Mouse (Mus musculus) liver, embryonic 13.5 days (tissue): ENCODE data around the gene Nutf2. TPM values are rescaled to one million over a fixed set of nuclear protein-coding genes. Genes with fewer than 3 reads are reported as not detected.
"Not testable (repeated sequence)": the region's sequence is repeated elsewhere in the genome, so short reads cannot be mapped to it uniquely, and the experiment has no call there.

Source experiments
- ATAC-seq: fragments of 200-750 bp; cut with Nextera tagmentation; 2 replicates; pipeline ENCODE4 v1.8.0; 2017; ENCODE audit warnings: low read depth, mild to moderate bottlenecking, moderate number of reproducible peaks, moderate library complexity
- DNase-seq: peaks from one replicate; pipeline ENCODE4 v3.0.0; 2022
- H3K27ac ChIP-seq: fragments of 300-500 bp; sonication (generic); 2 replicates; pipeline ENCODE4 v1.5.1; 2015; ENCODE audit warnings: moderate library complexity, mild to moderate bottlenecking, inconsistent platforms
- H3K27me3 ChIP-seq: fragments of 300-500 bp; sonication (generic); 2 replicates; pipeline ENCODE4 v1.6.1; 2015; ENCODE audit warnings: mild to moderate bottlenecking, inconsistent platforms
- H3K36me3 ChIP-seq: fragments of 300-500 bp; sonication (generic); 2 replicates; pipeline ENCODE4 v1.6.1; 2015; ENCODE audit warnings: mild to moderate bottlenecking, inconsistent platforms
- H3K4me1 ChIP-seq: fragments of 300-500 bp; sonication (generic); replicated peaks from 2 replicates; pipeline ENCODE4 v1.6.1; 2015; ENCODE audit warnings: inconsistent platforms
- H3K4me2 ChIP-seq: fragments of 300-500 bp; sonication (generic); 2 replicates; pipeline ENCODE4 v1.6.1; 2015; ENCODE audit warnings: inconsistent platforms, mild to moderate bottlenecking, moderate library complexity
- H3K4me3 ChIP-seq: fragments of 300-500 bp; sonication (generic); replicated peaks from 2 replicates; pipeline ENCODE4 v1.5.1; 2015; ENCODE audit warnings: mild to moderate bottlenecking, inconsistent platforms
- H3K9ac ChIP-seq: fragments of 300-500 bp; sonication (generic); 2 replicates; pipeline ENCODE4 v1.6.1; 2015; ENCODE audit warnings: mild to moderate bottlenecking, inconsistent platforms
- H3K9me3 ChIP-seq: fragments of 300-500 bp; sonication (generic); replicated peaks from 2 replicates; pipeline ENCODE4 v1.6.1; 2016; ENCODE audit warnings: inconsistent platforms
- WGBS: fragments of 180-500 bp; shearing (Covaris S2); methylation state at CpG from one replicate; pipeline ENCODE4 v1.1.7; 2015; ENCODE audit not compliant: insufficient replicate concordance; 5-methylcytosine and 5-hydroxymethylcytosine counted together
- polyA plus RNA-seq: library from polyadenylated mRNA; unstranded; fragments of >200 nt; fragmentation: Nextera tagmentation; extraction: Ambion mirVana; gene quantifications from 2 replicates; pipeline ENCODE4 v1.2.1, GENCODE M21; 2015

The Nutf2 gene
- polyA plus RNA-seq, 1 experiment from 2014 or later: 152 TPM

DNA sequence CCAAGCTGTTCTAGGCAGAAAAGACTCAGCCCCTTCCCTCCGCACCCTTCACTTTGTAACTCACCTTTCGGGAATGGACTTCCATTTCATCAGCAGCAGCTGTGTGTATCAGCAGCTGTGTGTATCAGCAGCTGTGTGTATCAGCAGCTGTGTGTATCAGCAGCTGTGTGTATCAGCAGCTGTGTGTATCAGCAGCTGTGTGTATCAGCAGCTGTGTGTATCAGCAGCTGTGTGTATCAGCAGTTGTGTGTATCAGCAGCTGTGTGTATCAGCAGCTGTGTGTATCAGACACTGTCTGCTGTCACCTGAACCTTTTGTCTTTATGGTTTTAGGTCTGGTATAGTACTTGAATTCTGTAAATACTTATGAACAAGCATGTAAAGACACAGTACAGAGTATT is 26.6 kb upstream of the Nutf2 start:
- whole genome bisulfite sequencing: 65% methylated on average over 2 of the region's 2 CpGs
- peak overlapping the region; percentile 96 for H3K27ac ChIP-seq
- peak overlapping the region; percentile 63 for H3K4me2 ChIP-seq
- peaks cover 69% of the 10 kb centered on the region for H3K4me1 ChIP-seq
- H3K36me3 ChIP-seq, H3K27me3 ChIP-seq, H3K9me3 ChIP-seq: not testable (repeated sequence)
- ATAC-seq (0 out of 2 replicates have a peak, but pooled peaks have one; percentile 13), DNase-seq (peak; percentile 50)
- H3K9ac ChIP-seq: peak overlapping the region; percentile 71
- peak overlapping the region; percentile 57 for H3K4me3 ChIP-seq

DNA sequence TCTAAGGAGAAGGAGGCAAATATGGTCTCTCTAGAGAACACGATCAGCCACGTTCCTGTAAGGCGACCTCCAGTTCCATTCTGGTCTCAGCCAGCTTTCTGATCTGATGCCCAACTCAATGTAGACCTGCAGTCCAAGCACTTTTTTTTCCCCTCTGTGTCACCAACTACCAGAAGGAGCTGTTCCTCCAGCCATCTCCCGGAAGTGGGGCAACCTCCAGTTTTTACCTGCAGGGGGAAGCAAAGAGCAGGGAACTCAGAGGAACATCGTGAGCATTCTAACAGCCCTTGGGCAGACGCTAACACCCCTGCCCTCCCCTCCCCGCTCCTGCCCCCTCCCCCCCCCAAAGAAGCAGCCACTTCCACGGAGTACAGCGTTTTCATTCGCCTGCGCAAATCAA is 25.1 kb upstream of the Nutf2 start:
- DNase-seq (peak; percentile 80), ATAC-seq (peak; percentile 63)
- peak overlapping the region; percentile 19; the same call in 1 of the 2 replicates for H3K4me2 ChIP-seq
- WGBS: 22% methylated on average over 11 of the region's 11 CpGs
- peaks cover 60% of the 10 kb centered on the region for H3K4me1 ChIP-seq
- peak overlapping the region; percentile 57 for H3K27ac ChIP-seq
- no peaks in the 10 kb centered on the region; the same call in 1 of the 2 replicates for H3K27me3 ChIP-seq
- no peaks in the 10 kb centered on the region for H3K36me3 ChIP-seq
- peak overlapping the region; percentile 39; the same call in 1 of the 2 replicates for H3K9ac ChIP-seq
- H3K9me3 ChIP-seq: no peaks in the 10 kb centered on the region
- no peak overlapping the region for H3K4me3 ChIP-seq

DNA sequence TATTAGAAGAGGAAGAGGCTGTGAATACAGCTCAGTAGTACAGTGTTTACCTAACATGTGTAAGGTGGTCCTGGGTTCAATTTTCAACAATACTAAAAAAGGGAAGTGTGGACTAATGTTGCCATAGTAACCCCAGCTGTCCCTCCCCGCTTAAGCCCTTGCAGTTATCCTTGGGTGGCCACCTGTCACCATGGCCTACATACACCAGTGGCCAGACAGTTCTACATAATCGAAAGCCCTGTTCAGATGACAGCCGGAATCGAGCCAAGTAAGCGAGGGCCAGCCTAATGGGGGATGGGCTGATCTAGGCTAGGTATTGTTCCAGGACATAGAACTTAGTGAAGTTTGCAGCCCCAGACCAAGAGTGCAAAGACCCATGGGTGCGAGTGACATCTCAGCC is 23.4 kb upstream of the Nutf2 start:
- Histone ChIP-seq H3K4me3 (no peak overlapping the region), H3K4me2 (no peak overlapping the region), H3K36me3 (peaks cover 9% of the 10 kb centered on the region; the same call in 1 of the 2 replicates), H3K9me3 (no peaks in the 10 kb centered on the region), H3K27me3 (no peaks in the 10 kb centered on the region; the same call in 1 of the 2 replicates), H3K27ac (no peak overlapping the region), H3K9ac (no peak overlapping the region), H3K4me1 (peaks cover 46% of the 10 kb centered on the region)
- 64% methylated on average over 6 of the region's 6 CpGs for WGBS
- DNase-seq: no peak
- no peak for ATAC-seq

DNA sequence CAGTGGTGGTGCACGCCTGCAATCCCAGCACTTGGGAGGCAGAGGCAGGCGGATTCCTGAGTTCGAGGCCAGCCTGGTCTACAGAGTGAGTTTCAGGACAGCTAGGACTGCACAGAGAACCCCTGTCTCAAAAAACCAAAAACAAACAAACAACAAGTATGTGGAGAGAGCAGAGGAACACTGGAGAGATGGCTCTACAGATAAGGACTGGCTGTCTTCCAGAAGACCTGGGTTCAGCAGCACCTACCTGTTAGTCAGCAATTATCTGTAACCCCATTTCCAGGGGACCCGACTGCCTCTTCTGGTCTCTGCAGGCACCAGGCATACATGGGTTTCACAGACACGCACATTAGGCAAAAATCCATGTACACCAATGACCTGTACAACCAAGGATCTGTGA is 21.2 kb upstream of the Nutf2 start:
- H3K27me3 ChIP-seq: no peaks in the 10 kb centered on the region; the same call in 1 of the 2 replicates
- H3K4me1 ChIP-seq: peaks cover 25% of the 10 kb centered on the region
- no peak overlapping the region for H3K4me2 ChIP-seq
- H3K9me3 ChIP-seq: no peaks in the 10 kb centered on the region
- DNase-seq (no peak), ATAC-seq (no peak)
- H3K9ac ChIP-seq: no peak overlapping the region
- H3K4me3 ChIP-seq: no peak overlapping the region
- peaks cover 21% of the 10 kb centered on the region for H3K36me3 ChIP-seq
- H3K27ac ChIP-seq: no peak overlapping the region
- 72% methylated on average over 5 of the region's 5 CpGs for WGBS

DNA sequence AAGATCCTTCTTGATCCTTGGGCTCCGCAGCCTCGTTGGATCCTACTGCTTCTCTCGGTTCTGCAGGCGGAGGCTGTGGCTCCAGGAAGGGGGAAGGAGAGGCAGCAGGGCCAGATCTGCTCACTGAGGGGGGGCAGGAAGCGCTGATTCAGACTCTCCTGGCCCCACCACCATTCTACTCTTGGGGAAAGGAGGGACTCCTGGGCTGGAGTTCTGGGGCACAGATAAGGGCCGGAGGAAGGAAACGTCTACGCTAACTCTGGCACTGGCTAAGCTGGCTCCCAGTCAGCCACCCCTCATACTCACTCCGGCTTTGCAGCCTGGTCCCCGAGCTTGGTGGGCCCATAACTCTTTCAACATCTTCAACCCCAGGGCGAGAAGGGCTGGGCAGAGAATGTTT is 13.7 kb upstream of the Nutf2 start:
- Histone ChIP-seq H3K9ac (peak overlapping the region; percentile 13; the same call in 1 of the 2 replicates), H3K4me3 (no peak overlapping the region), H3K4me2 (no peak overlapping the region), H3K27ac (0 out of 2 replicates have a peak overlapping the region, but pooled peaks have one; percentile 9), H3K36me3 (peaks cover 73% of the 10 kb centered on the region), H3K27me3 (no peaks in the 10 kb centered on the region), H3K4me1 (peaks cover 29% of the 10 kb centered on the region), H3K9me3 (no peaks in the 10 kb centered on the region)
- ATAC-seq (no peak), DNase-seq (no peak)
- 49% methylated on average over 11 of the region's 11 CpGs for WGBS

DNA sequence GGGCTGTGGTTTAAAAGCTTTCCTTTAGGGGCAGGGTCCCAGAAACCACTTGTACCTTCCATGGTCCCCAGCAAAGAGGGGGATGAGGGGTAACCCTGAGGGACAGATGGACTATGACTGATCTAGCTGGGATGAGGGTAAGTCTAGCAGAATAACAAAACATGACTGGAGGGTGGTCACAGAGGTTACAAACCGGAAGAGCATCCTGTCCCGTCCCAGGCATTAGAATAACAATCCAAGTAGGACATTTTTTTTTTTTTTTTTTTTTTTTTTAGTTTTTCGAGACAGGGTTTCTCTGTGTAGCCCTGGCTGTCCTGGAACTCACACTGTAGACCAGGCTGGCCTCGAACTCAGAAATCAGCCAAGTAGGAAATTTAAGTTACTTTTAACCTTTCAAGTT is 10.4 kb upstream of the Nutf2 start:
- H3K27me3 ChIP-seq: no peaks in the 10 kb centered on the region
- H3K4me1 ChIP-seq: peaks cover 41% of the 10 kb centered on the region
- H3K27ac ChIP-seq: no peak overlapping the region
- ATAC-seq: no peak
- H3K9me3 ChIP-seq: no peaks in the 10 kb centered on the region
- no peak for DNase-seq
- peak overlapping the region; percentile 67; the same call in 1 of the 2 replicates for H3K9ac ChIP-seq
- whole genome bisulfite sequencing: 75% methylated on average over 4 of the region's 4 CpGs
- H3K4me2 ChIP-seq: peak overlapping the region; percentile 67
- H3K36me3 ChIP-seq: peaks cover 49% of the 10 kb centered on the region
- peak overlapping the region; percentile 82 for H3K4me3 ChIP-seq

DNA sequence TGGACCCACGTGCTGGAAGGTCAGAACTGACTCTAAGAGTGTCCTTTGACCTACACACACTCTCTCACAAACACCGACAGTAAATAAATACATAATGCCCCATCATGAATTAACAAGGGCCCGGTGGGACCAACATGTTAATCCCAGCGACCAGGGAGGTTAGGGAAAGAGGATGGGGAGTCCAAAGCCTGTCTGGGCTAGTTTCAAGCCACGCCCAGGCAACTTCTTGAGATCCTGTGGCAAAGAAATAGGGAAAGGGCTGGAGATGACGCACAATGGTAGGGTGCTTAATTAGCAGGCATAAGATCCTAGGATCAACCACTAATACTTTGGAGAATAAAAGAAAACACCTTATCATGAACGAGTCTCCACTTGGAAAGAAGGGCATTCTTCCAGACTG is 9.8 kb upstream of the Nutf2 start:
- Histone ChIP-seq H3K27ac (no peak overlapping the region), H3K9ac (peak overlapping the region; percentile 67), H3K36me3 (peaks cover 43% of the 10 kb centered on the region), H3K4me1 (peaks cover 46% of the 10 kb centered on the region), H3K4me3 (peak overlapping the region; percentile 82), H3K4me2 (peak overlapping the region; percentile 67), H3K27me3 (no peaks in the 10 kb centered on the region), H3K9me3 (no peaks in the 10 kb centered on the region)
- ATAC-seq (no peak), DNase-seq (no peak)
- 69% methylated on average over 7 of the region's 7 CpGs for WGBS

DNA sequence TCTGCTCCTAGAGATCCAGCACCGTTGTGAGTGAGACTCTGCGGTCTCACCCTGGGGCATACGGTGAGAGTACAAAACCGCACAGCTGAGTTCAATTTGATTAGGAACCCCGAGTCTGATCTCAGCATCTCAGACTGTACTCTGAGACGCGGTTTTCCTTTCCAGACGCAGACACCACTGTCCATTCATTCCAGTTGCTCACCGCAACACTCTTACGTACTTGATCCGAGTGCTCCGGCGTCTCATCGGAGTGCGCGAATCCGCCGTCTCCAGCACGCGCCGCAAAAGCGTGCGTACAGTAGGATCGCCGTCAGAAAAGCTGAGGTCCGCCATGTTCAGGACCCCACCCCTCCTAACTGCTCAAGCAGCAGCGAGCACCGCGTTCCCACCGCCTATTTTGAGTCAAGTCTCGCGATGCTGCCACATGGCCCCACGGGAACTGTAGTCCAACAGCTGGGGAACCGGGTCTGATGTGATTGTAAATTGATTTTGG is 8.7 kb upstream of the Nutf2 start:
- Histone ChIP-seq H3K9me3 (no peaks in the 10 kb centered on the region), H3K27ac (peak overlapping the region; percentile 86), H3K4me2 (peak overlapping the region; percentile 73), H3K4me1 (peaks cover 52% of the 10 kb centered on the region), H3K27me3 (no peaks in the 10 kb centered on the region), H3K36me3 (peaks cover 33% of the 10 kb centered on the region), H3K9ac (peak overlapping the region; percentile 88), H3K4me3 (peak overlapping the region; percentile 82)
- DNase-seq: peak; percentile 86
- ATAC-seq: peak; percentile 74
- under 1% methylated on average over 34 of the region's 34 CpGs for WGBS

DNA sequence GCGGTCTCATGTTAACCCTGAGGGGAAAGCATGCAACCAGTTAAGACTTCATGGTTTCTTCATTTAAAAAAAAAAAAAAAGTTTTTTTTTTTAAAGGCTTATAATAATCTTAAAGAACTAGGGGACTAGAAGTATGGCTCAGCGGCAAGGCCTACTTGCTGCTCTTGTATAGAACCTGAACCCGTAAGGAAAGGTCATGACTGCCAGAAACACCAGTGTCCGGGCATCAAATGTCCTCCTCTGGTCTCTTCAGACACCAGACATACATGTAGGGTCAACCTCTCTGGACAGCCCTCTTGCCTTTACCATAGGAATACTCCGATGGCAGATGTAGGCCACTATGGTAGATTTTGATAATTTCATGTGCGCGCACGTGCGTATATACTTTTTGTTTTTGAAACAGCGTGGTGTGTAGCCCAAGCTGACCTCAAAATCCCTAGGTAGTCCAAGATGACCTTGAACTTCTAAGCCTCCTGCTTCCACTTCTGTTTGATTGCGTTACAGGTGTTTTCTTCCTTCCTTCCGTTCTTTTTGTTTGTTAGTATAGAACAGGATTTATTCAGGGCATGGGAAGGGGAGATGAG is 8.1 kb upstream of the Nutf2 start:
- WGBS: 76% methylated on average over 12 of the region's 12 CpGs
- no peak for DNase-seq
- H3K9ac ChIP-seq: peak overlapping the region; percentile 88

DNA sequence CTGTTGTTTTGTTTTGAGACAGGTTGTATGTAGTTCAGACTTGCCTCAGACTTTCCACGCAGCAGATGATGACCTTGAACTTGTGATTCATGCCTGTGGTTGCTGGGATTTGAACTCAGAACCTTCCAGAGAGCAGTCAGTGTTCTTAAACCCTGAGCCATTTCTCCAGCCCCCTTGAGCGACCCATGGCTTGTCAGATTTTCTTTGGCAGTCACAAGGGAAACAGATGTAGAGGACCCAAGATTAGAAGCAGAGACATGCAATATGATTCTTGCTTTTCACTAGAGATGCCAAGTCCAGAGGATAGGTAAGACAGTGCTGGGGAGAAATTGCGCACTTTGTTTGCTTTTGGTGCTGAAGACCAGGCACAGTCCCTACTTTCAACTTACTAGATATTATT is 7.2 kb upstream of the Nutf2 start, which contains the start of gene Cenpt:
Cenpt (minus strand) TSS at position 101 of the 400 bp plus-strand sequence.
- Histone ChIP-seq H3K4me3 (peak within 1 kb of the TSS; percentile 82), H3K27me3 (no peaks in the 10 kb centered on the region), H3K27ac (peak within 1 kb of the TSS; percentile 35), H3K36me3 (peaks cover 21% of the 10 kb centered on the region), H3K9ac (peak within 1 kb of the TSS; percentile 88; the same call in 1 of the 2 replicates), H3K4me2 (peak within 1 kb of the TSS; percentile 73), H3K4me1 (peaks cover 58% of the 10 kb centered on the region), H3K9me3 (no peaks in the 10 kb centered on the region)
- ATAC-seq (no peak), DNase-seq (no peak)
- 77% methylated on average over 3 of the region's 3 CpGs for WGBS

More for the DNA sequence above, 8.1 kb upstream of the Nutf2 start:
- H3K27me3 ChIP-seq: no peaks in the 10 kb centered on the region
- no peak for ATAC-seq
- H3K4me1 ChIP-seq: peaks cover 52% of the 10 kb centered on the region
- H3K9me3 ChIP-seq: no peaks in the 10 kb centered on the region
- H3K36me3 ChIP-seq: peaks cover 27% of the 10 kb centered on the region
- peak overlapping the region; percentile 73 for H3K4me2 ChIP-seq
- peak overlapping the region; percentile 82 for H3K4me3 ChIP-seq
- H3K27ac ChIP-seq: peak overlapping the region; percentile 8; the same call in 1 of the 2 replicates

DNA sequence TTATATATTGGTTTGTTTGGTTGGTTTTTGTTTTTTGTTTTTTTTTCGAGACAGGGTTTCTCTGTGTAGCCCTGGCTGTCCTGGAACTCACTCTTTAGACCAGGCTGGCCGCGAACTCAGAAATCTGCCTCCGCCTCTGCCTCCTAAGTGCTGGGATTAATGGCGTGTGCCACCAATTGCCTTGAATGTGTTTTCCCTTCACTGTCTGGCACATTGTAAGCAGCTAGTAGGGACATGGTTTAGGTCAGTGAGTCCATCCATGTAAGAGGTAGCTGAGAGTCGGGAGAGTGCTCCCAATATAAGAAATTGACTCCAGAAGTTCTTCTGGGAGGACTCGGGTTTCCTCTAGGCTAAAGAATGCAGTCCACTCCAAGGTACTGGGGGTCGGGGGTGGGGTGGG is 6.1 kb upstream of the Nutf2 start:
- Histone ChIP-seq H3K4me3 (peak overlapping the region; percentile 99), H3K4me1 (peaks cover 69% of the 10 kb centered on the region), H3K36me3 (peaks cover 16% of the 10 kb centered on the region), H3K9me3 (no peaks in the 10 kb centered on the region), H3K4me2 (peak overlapping the region; percentile 99), H3K27ac (peak overlapping the region; percentile 35; the same call in 1 of the 2 replicates), H3K9ac (peak overlapping the region; percentile 92), H3K27me3 (no peaks in the 10 kb centered on the region)
- 36% methylated on average over 8 of the region's 8 CpGs for WGBS
- DNase-seq (no peak), ATAC-seq (no peak)
